Mouse (Mus musculus) olfactory bulb, adult 2 months (tissue): ENCODE data around the gene Fam170b.

Experiments used
- CTCF ChIP-seq: fragments of 200-500 bp; IDR thresholded peaks from 2 replicates; pipeline ENCODE4 v1.5.1; 2012; ENCODE audit warnings: low read depth, mild to moderate bottlenecking, low read length, moderate library complexity; ENCODE audit not compliant: insufficient read depth
- POLR2A ChIP-seq: fragments of 200-500 bp; IDR thresholded peaks from 2 replicates; pipeline ENCODE4 v1.6.1; 2012; ENCODE audit warnings: mild to moderate bottlenecking, low read depth, low read length, moderate library complexity; ENCODE audit not compliant: insufficient read depth

DNA sequence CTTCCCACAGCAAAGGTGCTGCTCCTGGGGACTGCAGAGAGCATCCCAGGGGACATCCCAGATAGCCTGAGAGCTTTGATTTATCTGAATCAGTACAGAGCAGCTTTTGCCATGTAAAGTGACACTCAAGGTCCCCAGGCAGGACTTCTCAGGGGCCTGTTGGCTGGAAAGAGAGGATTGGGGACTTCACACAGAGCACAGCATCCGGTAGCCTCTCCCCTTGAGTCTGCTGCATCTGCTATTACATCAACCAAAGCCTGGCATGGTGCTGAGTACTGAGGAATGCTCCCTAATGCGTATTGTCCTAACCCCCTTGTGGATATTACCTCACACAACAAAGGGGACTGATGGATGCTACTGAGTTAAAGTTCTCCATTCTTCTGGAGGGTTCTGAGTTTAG, 27.9 kb downstream of the Fam170b start:
- TF ChIP-seq CTCF = no peak
- no peak for TF ChIP-seq POLR2A
